14 mouse cellular contexts compared by ENCODE assay signal in genomic region chr10:116930506-116930905, GRCm38 (mm10). TPM values are rescaled to one million over a fixed set of nuclear protein-coding genes. Genes with fewer than 3 reads are reported as not detected.
DNase-seq lines count a peak whose midpoint lies in the region; ATAC-seq and TF ChIP-seq lines count a peak whose summit lies in the region.
"Had no signal": no experiment of that assay in that cellular context is flagged by ENCODE, and none has a peak within 500 bp of the region (broad histone marks: within the 10 kb centered on the region; RNA-seq: fewer than 3 reads in every experiment).

No protein-coding gene starts in this region.

- 0 out of 2 replicates have a peak, but pooled peaks have one; percentile 34 for ATAC-seq in heart, embryonic 16.5 days (replicated peaks; ENCODE audit: extremely low read depth, insufficient read depth, low FRiP score)
- ATAC-seq in hindbrain, embryonic 12.5 days (ENCODE audit: low FRiP score), result no peak
- ATAC-seq: midbrain, embryonic 15.5 days had no signal

- H3K4me2 ChIP-seq in heart, embryonic 16.5 days (ENCODE audit: low read depth, low read length), result no peak overlapping the region
- no peak overlapping the region for H3K4me2 ChIP-seq in hindbrain, embryonic 12.5 days (replicated peaks)
- H3K4me2 ChIP-seq: hindbrain, embryonic 14.5 days; midbrain, embryonic 15.5 days had no signal

- H3K36me3 ChIP-seq in heart, embryonic 16.5 days (ENCODE audit: control insufficient read depth, insufficient read depth), result peaks cover 32% of the 10 kb centered on the region
- H3K36me3 ChIP-seq in thymus, adult 2 months (ENCODE audit: control insufficient read depth, insufficient read depth, low read length), result peaks cover 3% of the 10 kb centered on the region; the same call in 1 of the 2 replicates
- H3K36me3 ChIP-seq in hindbrain, embryonic 12.5 days, result peaks cover 28% of the 10 kb centered on the region

- TF ChIP-seq POLR2A in thymus, adult 2 months (IDR thresholded peaks at IDR 0.05; ENCODE audit: control insufficient read depth, extremely low read depth, insufficient read depth, low read length, poor library complexity), result no peak

- 57% methylated on average over 7 of the region's 7 CpGs for WGBS in heart, embryonic 16.5 days
- WGBS in thymus, adult 2 months, result 14% methylated on average over 7 of the region's 7 CpGs
- 85% methylated on average over 7 of the region's 7 CpGs for WGBS in hindbrain, embryonic 12.5 days

- H3K9me3 ChIP-seq in heart, embryonic 16.5 days (replicated peaks; ENCODE audit: control insufficient read depth, low read length), result no peaks in the 10 kb centered on the region
- H3K9me3 ChIP-seq in hindbrain, embryonic 12.5 days (replicated peaks), result no peaks in the 10 kb centered on the region
- H3K9me3 ChIP-seq: midbrain, embryonic 15.5 days had no signal

- H3K27me3 ChIP-seq in heart, embryonic 16.5 days (ENCODE audit: control insufficient read depth, insufficient read depth, low read length), result no peaks in the 10 kb centered on the region
- no peaks in the 10 kb centered on the region for H3K27me3 ChIP-seq in thymus, adult 2 months (ENCODE audit: control insufficient read depth, insufficient read depth, low read length)
- H3K27me3 ChIP-seq in hindbrain, embryonic 12.5 days, result no peaks in the 10 kb centered on the region
- H3K27me3 ChIP-seq: midbrain, embryonic 15.5 days had no signal

- H3K4me1 ChIP-seq in heart, embryonic 16.5 days (ENCODE audit: control insufficient read depth, insufficient read depth, low read length), result peaks cover 6% of the 10 kb centered on the region
- H3K4me1 ChIP-seq in thymus, adult 2 months (replicated peaks; ENCODE audit: control insufficient read depth, insufficient read depth, low read length), result peaks cover 29% of the 10 kb centered on the region
- no peaks in the 10 kb centered on the region for H3K4me1 ChIP-seq in hindbrain, embryonic 12.5 days
- H3K4me1 ChIP-seq: midbrain, embryonic 15.5 days had no signal

- no peak for DNase-seq in heart, adult 11 months
- DNase-seq in ZHBTc4 (ENCODE audit: low read depth, low spot score), result peak; percentile 65
- DNase-seq in lung, postnatal 4 days, result peak; percentile 42 to 64
- peak; percentile 56 for DNase-seq in thymus, adult 2 months
- DNase-seq in embryo, embryonic 10 days (ENCODE audit: low spot score), result no peak
- DNase-seq in adrenal gland, adult 18-20 months (ENCODE audit: low spot score in 2 of 2), result no peak
- DNase-seq: adrenal gland, postnatal 36 days; cerebellum, postnatal 14 days had no signal

- no peak for TF ChIP-seq CTCF in thymus, adult 2 months (IDR thresholded peaks at IDR 0.05; ENCODE audit: borderline replicate concordance, control insufficient read depth, extremely low read depth, insufficient read depth, low read length, poor library complexity)

- peak overlapping the region; percentile 23; the same call in 1 of the 2 replicates for H3K27ac ChIP-seq in heart, embryonic 16.5 days (ENCODE audit: low read length)
- H3K27ac ChIP-seq in thymus, adult 2 months (ENCODE audit: control insufficient read depth, insufficient read depth, low read length), result peak overlapping the region; percentile 82
- H3K27ac ChIP-seq in hindbrain, embryonic 12.5 days, result no peak overlapping the region
- H3K27ac ChIP-seq: hindbrain, embryonic 14.5 days; midbrain, embryonic 15.5 days had no signal

- no peak overlapping the region for H3K4me3 ChIP-seq in heart, embryonic 16.5 days (ENCODE audit: low read length)
- no peak overlapping the region for H3K4me3 ChIP-seq in thymus, adult 2 months (ENCODE audit: control insufficient read depth, insufficient read depth, low read length)
- no peak overlapping the region for H3K4me3 ChIP-seq in hindbrain, embryonic 12.5 days
- H3K4me3 ChIP-seq: midbrain, embryonic 15.5 days had no signal

- no peak overlapping the region for H3K9ac ChIP-seq in heart, embryonic 16.5 days (ENCODE audit: low read length)
- H3K9ac ChIP-seq in hindbrain, embryonic 12.5 days, result no peak overlapping the region
- H3K9ac ChIP-seq: hindbrain, embryonic 14.5 days; midbrain, embryonic 15.5 days had no signal

RNA-seq across cellular contexts. Expression of gene Rab3ip, which starts 20.1 kb away (rescaled TPM):
- 76.2 and 77.2 TPM in 2 replicates for polyA plus RNA-seq in heart, embryonic 16.5 days (2015; fragmentation: Nextera tagmentation; extraction: Ambion mirVana)
- polyA plus RNA-seq in thymus, adult 2 months (2012; rRNA removed), result 138 and 151 TPM in 2 replicates
- total RNA-seq in adrenal gland, adult 18-20 months (2021), result 10 to 100 TPM; 43.4 to 45.6 TPM
- 40.4 and 44.1 TPM in 2 replicates for polyA plus RNA-seq in hindbrain, embryonic 12.5 days (2016; fragmentation: Nextera tagmentation; extraction: Ambion mirVana)

RNA-seq across cellular contexts. Expression of gene Myrfl, which starts 33.8 kb away (rescaled TPM):
- polyA plus RNA-seq in heart, embryonic 16.5 days (2015; fragmentation: Nextera tagmentation; extraction: Ambion mirVana), result 0.24 and 0.55 TPM in 2 replicates
- polyA plus RNA-seq in thymus, adult 2 months (2012; rRNA removed), result 0.12 and 0.22 TPM in 2 replicates
- total RNA-seq in adrenal gland, adult 18-20 months (2021), result not detected
- polyA plus RNA-seq in hindbrain, embryonic 12.5 days (2016; fragmentation: Nextera tagmentation; extraction: Ambion mirVana), result 0.17 TPM in 1 of 2 replicates, not detected in the other
- total RNA-seq: liver, adult 2 months had no signal
- polyA plus RNA-seq: hindbrain, embryonic 14.5 days; liver, adult 2 months had no signal

RNA-seq across cellular contexts. Expression of gene Gm10271, which starts 41.9 kb away (rescaled TPM):
- not detected in 2 replicates for polyA plus RNA-seq in heart, embryonic 16.5 days (2015; fragmentation: Nextera tagmentation; extraction: Ambion mirVana)
- not detected in 2 replicates for polyA plus RNA-seq in thymus, adult 2 months (2012; rRNA removed)
- total RNA-seq in adrenal gland, adult 18-20 months (2021), result not detected
- polyA plus RNA-seq in hindbrain, embryonic 12.5 days (2016; fragmentation: Nextera tagmentation; extraction: Ambion mirVana), result not detected in 2 replicates
- total RNA-seq: adrenal gland, postnatal 36 days; gastrocnemius, postnatal 4 days; liver, adult 2 months had no signal
- polyA plus RNA-seq: hindbrain, embryonic 14.5 days; liver, adult 2 months; midbrain, embryonic 15.5 days had no signal

RNA-seq across cellular contexts. Expression of gene Best3, which starts 55.6 kb away (rescaled TPM):
- polyA plus RNA-seq in heart, embryonic 16.5 days (2015; fragmentation: Nextera tagmentation; extraction: Ambion mirVana), result 0.79 and 0.83 TPM in 2 replicates
- polyA plus RNA-seq in thymus, adult 2 months (2012; rRNA removed), result 0.11 TPM in 1 of 2 replicates, not detected in the other
- total RNA-seq in adrenal gland, adult 18-20 months (2021), result under 1 TPM; 0.20 to 0.29 TPM
- polyA plus RNA-seq in hindbrain, embryonic 12.5 days (2016; fragmentation: Nextera tagmentation; extraction: Ambion mirVana), result 0.22 and 0.53 TPM in 2 replicates
- total RNA-seq: liver, adult 2 months had no signal
- polyA plus RNA-seq: liver, adult 2 months had no signal

Comparison
In these comparisons a context has a peak if more than half of its experiments do, and no peak if none do; other contexts are left out.
1. DNase-seq: peak in ZHBTc4 (single experiment), lung, postnatal 4 days (2 of 2) and thymus, adult 2 months (single experiment); none in heart, adult 11 months (single experiment), embryo, embryonic 10 days (single experiment) and adrenal gland, adult 18-20 months (0 of 2).